Mouse (Mus musculus): ENCODE measurements around the gene Foxp1. TPM values are rescaled to one million over a fixed set of nuclear protein-coding genes. Genes with fewer than 3 reads are reported as not detected.

The Foxp1 gene
- total and polyA plus RNA-seq, 3 experiments = 16.1 to 42.0 TPM; not detected in 1

DNA sequence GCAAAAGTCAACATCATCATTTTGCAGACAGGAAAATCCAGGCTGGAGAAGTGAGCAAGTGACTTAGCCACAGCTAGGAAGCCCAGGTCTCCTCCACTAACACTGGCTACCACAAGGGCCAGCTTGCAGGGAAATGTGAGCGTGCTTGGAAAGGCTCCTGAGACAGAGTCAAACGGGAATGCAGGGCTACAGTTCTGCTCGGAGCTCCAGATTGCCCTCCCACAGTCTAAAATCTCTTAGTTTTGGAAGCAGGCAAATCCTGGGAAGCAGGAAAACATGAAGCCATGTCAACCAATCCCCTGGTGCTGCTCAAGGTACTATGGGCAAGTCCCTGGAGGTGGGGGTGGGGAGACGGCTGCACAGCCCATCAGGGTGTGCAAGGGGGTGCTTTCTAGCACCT, 75.1 kb downstream of the Foxp1 start:
- no peaks in the 10 kb centered on the region for H3K79me2 ChIP-seq (ENCODE audit: control insufficient read depth, insufficient read depth, low read length, poor library complexity)
- no peaks in the 10 kb centered on the region for H3K27me3 ChIP-seq (ENCODE audit: control insufficient read depth in 1 of 2, insufficient read depth in 2 of 2, low read length in 2 of 2)
- TF ChIP-seq TAL1 (IDR thresholded peaks at IDR 0.05; ENCODE audit: low read length) (no peak), ZKSCAN1 (IDR thresholded peaks at IDR 0.05; ENCODE audit: low read depth, low read length) (no peak), ZC3H11A (IDR thresholded peaks at IDR 0.05; ENCODE audit: low read depth, low read length) (no peak), MAX (IDR thresholded peaks at IDR 0.05; ENCODE audit: low read length) (no peak), POLR2AphosphoS2 (IDR thresholded peaks at IDR 0.05; ENCODE audit: low read length) (no peak), GABPA (IDR thresholded peaks at IDR 0.05; ENCODE audit: low read depth, low read length) (no peak), MAZ (IDR thresholded peaks at IDR 0.05; ENCODE audit: low read depth, low read length) (no peak), GATA1 (IDR thresholded peaks at IDR 0.05; ENCODE audit: low read depth, low read length) (no peak), POLR2AphosphoS5 (IDR thresholded peaks at IDR 0.05; ENCODE audit: borderline replicate concordance, low read depth, low read length) (no peak), UBTF (IDR thresholded peaks at IDR 0.05; ENCODE audit: borderline replicate concordance, insufficient read depth, low read depth, low read length) (no peak), ETS1 (IDR thresholded peaks at IDR 0.05; ENCODE audit: low read depth, low read length) (no peak), USF1 (IDR thresholded peaks at IDR 0.05; ENCODE audit: low read depth, low read length) (no peak), NELFE (IDR thresholded peaks at IDR 0.05; ENCODE audit: low read depth, low read length) (no peak), SIN3A (IDR thresholded peaks at IDR 0.05; ENCODE audit: low read length) (no peak), NRF1 (IDR thresholded peaks at IDR 0.05; ENCODE audit: insufficient read depth, low read depth, low read length, poor library complexity, severe bottlenecking) (no peak), MAFK (IDR thresholded peaks at IDR 0.05; ENCODE audit: borderline replicate concordance, low read depth, low read length) (no peak)
- no peaks in the 10 kb centered on the region; a peak in 1 of 4 replicates for H3K36me3 ChIP-seq (ENCODE audit: control insufficient read depth in 1 of 2, insufficient read depth in 2 of 2, low read length in 2 of 2)
- no peak overlapping the region for H3K9ac ChIP-seq (ENCODE audit: control insufficient read depth, low read depth, low read length, poor library complexity, severe bottlenecking)
- H3K4me1 ChIP-seq (ENCODE audit: control insufficient read depth in 1 of 2, insufficient read depth in 2 of 2, low read length in 2 of 2) = no peaks in the 10 kb centered on the region
- no peaks in the 10 kb centered on the region for H3K9me3 ChIP-seq (replicated peaks; ENCODE audit: insufficient read depth, low read length)
- DNase-seq (ENCODE audit: low read depth, low spot score) = no peak
- no peak overlapping the region for H3K27ac ChIP-seq (ENCODE audit: control insufficient read depth, low read depth, low read length)
- H3K4me3 ChIP-seq (ENCODE audit: control insufficient read depth in 1 of 2, insufficient read depth in 1 of 2, low read depth in 2 of 2, low read length in 2 of 2) = no peak overlapping the region

DNA sequence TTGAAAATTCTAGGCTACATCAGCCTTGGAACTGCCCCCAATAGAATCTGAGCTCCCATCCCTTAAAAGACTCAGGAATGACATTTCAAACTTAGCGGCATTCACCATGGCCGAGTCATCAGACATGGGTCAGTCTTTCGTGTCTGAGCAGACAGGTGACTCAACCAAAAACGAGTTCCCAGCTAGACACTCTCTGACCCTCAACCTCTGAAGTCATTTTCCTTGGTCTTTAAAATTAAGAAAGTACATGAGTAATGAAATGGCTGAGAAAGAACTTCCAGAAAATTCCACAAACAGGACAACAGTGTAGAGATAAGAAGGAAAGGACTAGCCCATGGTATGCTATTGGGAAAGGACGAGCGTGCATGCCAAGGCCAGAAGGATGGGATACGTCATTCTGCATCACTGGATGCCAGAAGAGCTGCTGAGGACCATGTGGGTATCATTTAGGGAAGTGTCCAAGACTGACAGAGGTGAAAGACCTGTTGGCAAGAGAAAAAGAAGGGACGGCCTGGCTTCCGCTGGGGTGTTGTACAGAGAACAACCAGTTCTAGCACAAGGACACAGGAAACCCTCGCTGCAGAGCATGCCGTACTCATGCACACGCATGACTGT, 75.6 kb downstream of the Foxp1 start:
- no peak overlapping the region for H3K27ac ChIP-seq (ENCODE audit: control insufficient read depth, low read depth, low read length)
- no peaks in the 10 kb centered on the region for H3K9me3 ChIP-seq (replicated peaks; ENCODE audit: insufficient read depth, low read length)
- TF ChIP-seq TAL1 (IDR thresholded peaks at IDR 0.05; ENCODE audit: low read length) = no peak
- TF ChIP-seq ZC3H11A (IDR thresholded peaks at IDR 0.05; ENCODE audit: low read depth, low read length) = no peak
- TF ChIP-seq RAD21 (IDR thresholded peaks at IDR 0.05; ENCODE audit: low read depth, low read length) = no peak
- no peak for TF ChIP-seq USF2 (IDR thresholded peaks at IDR 0.05; ENCODE audit: borderline replicate concordance in 1 of 2, insufficient read depth in 1 of 2, low read depth in 1 of 2, low read length in 2 of 2)
- no peaks in the 10 kb centered on the region for H3K4me1 ChIP-seq (ENCODE audit: control insufficient read depth in 1 of 2, insufficient read depth in 2 of 2, low read length in 2 of 2)
- H3K79me2 ChIP-seq (ENCODE audit: control insufficient read depth, insufficient read depth, low read length, poor library complexity) = no peaks in the 10 kb centered on the region
- H3K9ac ChIP-seq (ENCODE audit: control insufficient read depth, low read depth, low read length, poor library complexity, severe bottlenecking) = no peak overlapping the region
- no peaks in the 10 kb centered on the region; a peak in 1 of 4 replicates for H3K36me3 ChIP-seq (ENCODE audit: control insufficient read depth in 1 of 2, insufficient read depth in 2 of 2, low read length in 2 of 2)
- no peak overlapping the region for H3K4me3 ChIP-seq (ENCODE audit: control insufficient read depth in 1 of 2, insufficient read depth in 1 of 2, low read depth in 2 of 2, low read length in 2 of 2)
- DNase-seq (ENCODE audit: low read depth, low spot score) = no peak
- H3K27me3 ChIP-seq (ENCODE audit: control insufficient read depth in 1 of 2, insufficient read depth in 2 of 2, low read length in 2 of 2) = no peaks in the 10 kb centered on the region

All from MEL (cell line).